Mouse (Mus musculus): ENCODE measurements at regions not wholly inside any gene's neighbourhood (a gene's known extent, or its start where the extent isn't known, plus 50 kb on each side); places are given as distances from the start of the nearest gene placed in this dataset.

DNA sequence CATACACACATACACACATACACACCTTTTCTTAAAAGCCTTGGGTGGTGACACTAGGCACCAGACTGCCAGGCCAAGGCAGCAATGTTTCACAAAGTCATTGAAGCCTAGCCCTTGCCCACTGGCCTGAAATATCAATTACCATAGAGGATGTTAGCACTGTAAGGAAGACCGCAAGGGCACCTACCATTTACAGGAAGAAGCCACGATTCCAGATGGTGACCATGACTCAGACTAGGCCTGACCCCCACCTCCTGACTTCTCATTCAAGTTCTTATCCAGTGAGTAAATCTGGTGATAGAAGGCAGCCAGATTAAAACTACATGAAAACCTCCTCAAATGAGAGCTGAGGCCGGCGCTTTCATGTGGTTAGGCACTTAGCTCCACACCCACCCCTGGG lies 165.3 kb upstream of the Spred2 start:
- TF ChIP-seq POLR2A (IDR thresholded peaks at IDR 0.05; ENCODE audit: control insufficient read depth, low read depth, low read length) (no peak), CTCF (IDR thresholded peaks at IDR 0.05; ENCODE audit: control insufficient read depth, insufficient read depth, insufficient replicate concordance, low read depth, low read length) (no peak)

All from testis, adult 2 months (tissue).